In the genomic region with DNA sequence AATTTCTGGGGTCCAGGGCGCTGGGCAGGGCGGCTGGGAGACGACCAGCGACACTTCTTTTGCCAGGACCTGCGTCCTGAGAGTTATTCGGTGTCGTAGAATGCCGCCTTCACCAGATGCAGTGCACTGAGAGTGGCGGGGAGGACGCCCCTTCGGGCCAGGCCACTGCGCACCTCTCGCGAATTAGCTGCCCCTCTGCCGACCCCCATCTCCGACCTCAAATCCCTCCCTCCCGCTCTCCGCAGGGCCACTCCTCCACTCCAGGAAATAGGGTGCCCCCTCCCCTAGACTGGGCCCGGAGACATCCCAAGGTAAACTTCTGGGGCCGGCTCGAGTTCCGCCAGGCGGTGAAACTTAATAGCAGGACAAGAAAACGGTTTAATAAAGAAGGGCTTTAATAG, we compare ENCODE assay signal across 10 mouse cellular contexts. TPM values are rescaled to one million over a fixed set of nuclear protein-coding genes. Genes with fewer than 3 reads are reported as not detected.
A peak's percentile ranks its signal among the peaks of the same experiment; 100 is the strongest.
DNase-seq lines count a peak whose midpoint lies in the region; ATAC-seq and TF ChIP-seq lines count a peak whose summit lies in the region.
"Had no signal": no experiment of that assay in that cellular context is flagged by ENCODE, and none has a peak within 500 bp of the region (broad histone marks: within the 10 kb centered on the region; RNA-seq: fewer than 3 reads in every experiment).

No protein-coding gene starts in this region.

- peak overlapping the region; percentile 52 for H3K4me2 ChIP-seq in heart, embryonic 15.5 days
- peak overlapping the region; percentile 23; the same call in 1 of the 2 replicates for H3K4me2 ChIP-seq in embryonic facial prominence, embryonic 14.5 days (ENCODE audit: low read depth, low read length)
- peak overlapping the region; percentile 22; the same call in 1 of the 2 replicates for H3K4me2 ChIP-seq in limb, embryonic 11.5 days (ENCODE audit: low read depth, severe bottlenecking)

- H3K9ac ChIP-seq in heart, embryonic 15.5 days, result no peak overlapping the region
- 0 out of 2 replicates have a peak overlapping the region, but pooled peaks have one; percentile 42 for H3K9ac ChIP-seq in embryonic facial prominence, embryonic 14.5 days (ENCODE audit: low read depth, low read length)
- no peak overlapping the region for H3K9ac ChIP-seq in limb, embryonic 11.5 days (ENCODE audit: low read length)

- H3K4me1 ChIP-seq in heart, embryonic 15.5 days (replicated peaks), result peaks cover 33% of the 10 kb centered on the region
- peaks cover 44% of the 10 kb centered on the region for H3K4me1 ChIP-seq in E14TG2a.4 (replicated peaks; ENCODE audit: low read depth, low read length)
- 0 out of 2 replicates have a peak, but pooled peaks cover 6% of the 10 kb centered on the region for H3K4me1 ChIP-seq in embryonic facial prominence, embryonic 14.5 days (ENCODE audit: control insufficient read depth, insufficient read depth, low read length)
- H3K4me1 ChIP-seq in limb, embryonic 11.5 days (ENCODE audit: control insufficient read depth, insufficient read depth, low read length), result peaks cover 20% of the 10 kb centered on the region

- peaks cover 96% of the 10 kb centered on the region for H3K27me3 ChIP-seq in heart, embryonic 15.5 days
- H3K27me3 ChIP-seq in E14TG2a.4 (ENCODE audit: insufficient read depth, low read length), result peaks cover 94% of the 10 kb centered on the region
- peaks cover 99% of the 10 kb centered on the region for H3K27me3 ChIP-seq in embryonic facial prominence, embryonic 14.5 days (replicated peaks; ENCODE audit: control insufficient read depth, insufficient read depth, low read length)
- peaks cover 94% of the 10 kb centered on the region for H3K27me3 ChIP-seq in limb, embryonic 11.5 days (ENCODE audit: control insufficient read depth, insufficient read depth, low read length)

- TF ChIP-seq CTCF in E14TG2a.4 (conservative IDR thresholded peaks at IDR 0.05; ENCODE audit: low read length), result no peak

- no peaks in the 10 kb centered on the region for H3K9me3 ChIP-seq in heart, embryonic 15.5 days (replicated peaks)
- no peaks in the 10 kb centered on the region for H3K9me3 ChIP-seq in E14TG2a.4 (ENCODE audit: low read length)
- H3K9me3 ChIP-seq in embryonic facial prominence, embryonic 14.5 days (ENCODE audit: control insufficient read depth, low read length), result no peaks in the 10 kb centered on the region
- no peaks in the 10 kb centered on the region for H3K9me3 ChIP-seq in limb, embryonic 11.5 days (ENCODE audit: control insufficient read depth, low read length)

- H3K36me3 ChIP-seq in heart, embryonic 15.5 days, result no peaks in the 10 kb centered on the region
- H3K36me3 ChIP-seq in E14TG2a.4 (ENCODE audit: insufficient read depth, low read length), result no peaks in the 10 kb centered on the region
- no peaks in the 10 kb centered on the region for H3K36me3 ChIP-seq in embryonic facial prominence, embryonic 14.5 days (ENCODE audit: control insufficient read depth, insufficient read depth, low read length)
- H3K36me3 ChIP-seq in limb, embryonic 11.5 days (ENCODE audit: control insufficient read depth, insufficient read depth, low read length), result no peaks in the 10 kb centered on the region

- DNase-seq in heart, postnatal 36 days, result no peak
- DNase-seq in embryonic facial prominence, embryonic 14.5 days (ENCODE audit: low spot score), result no peak
- no peak for DNase-seq in limb, embryonic 11.5 days (ENCODE audit: low spot score)
- no peak for DNase-seq in spleen, postnatal 36 days (ENCODE audit: low spot score in 2 of 2)
- DNase-seq in gastrocnemius, postnatal 36 days, result no peak
- no peak for DNase-seq in adrenal gland, postnatal 36 days
- DNase-seq: adrenal gland, postnatal 25 days had no signal

- H3K27ac ChIP-seq in heart, embryonic 15.5 days, result no peak overlapping the region
- H3K27ac ChIP-seq in embryonic facial prominence, embryonic 14.5 days (replicated peaks; ENCODE audit: low read depth, low read length), result 0 out of 2 replicates have a peak overlapping the region, but pooled peaks have one; percentile 21
- no peak overlapping the region for H3K27ac ChIP-seq in limb, embryonic 11.5 days (replicated peaks; ENCODE audit: low read depth, low read length)

- 2% methylated on average over 24 of the region's 24 CpGs for WGBS in heart, embryonic 15.5 days
- 1% methylated on average over 21 of the region's 24 CpGs for WGBS in embryonic facial prominence, embryonic 14.5 days
- under 1% methylated on average over 24 of the region's 24 CpGs for WGBS in limb, embryonic 11.5 days

- intact Hi-C loops in heart, postnatal 36 days (cut with DNase I), result no loop called here
- intact Hi-C loops in gastrocnemius, postnatal 36 days (cut with DNase I), result no loop called here

- peak overlapping the region; percentile 35 for H3K4me3 ChIP-seq in heart, embryonic 15.5 days
- peak overlapping the region; percentile 62 for H3K4me3 ChIP-seq in E14TG2a.4 (replicated peaks; ENCODE audit: low read length)
- H3K4me3 ChIP-seq in embryonic facial prominence, embryonic 14.5 days (ENCODE audit: low read depth, low read length), result peak overlapping the region; percentile 22; the same call in 1 of the 2 replicates
- H3K4me3 ChIP-seq in limb, embryonic 11.5 days (ENCODE audit: low read depth, low read length), result 0 out of 2 replicates have a peak overlapping the region, but pooled peaks have one; percentile 10
- H3K4me3 ChIP-seq: myocyte had no signal

- no peak for ATAC-seq in heart, embryonic 15.5 days (replicated peaks; ENCODE audit: insufficient number of reproducible peaks, insufficient read depth, low FRiP score, low read depth)
- ATAC-seq in embryonic facial prominence, embryonic 14.5 days (ENCODE audit: low read depth), result peak; percentile 42; the same call in 1 of the 2 replicates
- no peak for ATAC-seq in limb, embryonic 11.5 days (ENCODE audit: insufficient number of reproducible peaks, low FRiP score, low TSS enrichment, low read depth)

RNA-seq across cellular contexts. Expression of a gene that starts 6.2 kb away (rescaled TPM):
- 0.09 TPM in 1 of 2 replicates, not detected in the other for polyA plus RNA-seq in heart, embryonic 15.5 days (2015; fragmentation: Nextera tagmentation; extraction: Ambion mirVana)
- total RNA-seq in heart, postnatal 36 days (2021), result under 1 TPM; 0.08 to 0.16 TPM
- polyA plus RNA-seq in embryonic facial prominence, embryonic 14.5 days (2014; fragmentation: Nextera tagmentation; extraction: Ambion mirVana), result 0.71 TPM in 2 replicates
- 0.38 and 0.40 TPM in 2 replicates for polyA plus RNA-seq in limb, embryonic 11.5 days (2014; fragmentation: Nextera tagmentation; extraction: Ambion mirVana)
- not detected for total RNA-seq in gastrocnemius, postnatal 36 days (2021)
- under 1 TPM in 1 of 2 experiments, not detected in 1; 0.13 TPM for total RNA-seq in adrenal gland, postnatal 36 days (2021)

Comparison
In these comparisons a context has a peak if more than half of its experiments do, and no peak if none do; other contexts are left out.
1. H3K4me3 ChIP-seq: peak in every context shown above with its lines; median percentile 62 in E14TG2a.4; 35 in heart, embryonic 15.5 days; 22 in embryonic facial prominence, embryonic 14.5 days; 10 in limb, embryonic 11.5 days.